Mouse (Mus musculus) embryo, embryonic 9.5 days (tissue): ENCODE results near the gene Angptl6.

ENCODE experiments used
- DNase-seq: peaks from one replicate; pipeline ENCODE4 v3.0.0-alpha.2; 2017; ENCODE audit errors: extremely low spot score

Gene Angptl6

DNA sequence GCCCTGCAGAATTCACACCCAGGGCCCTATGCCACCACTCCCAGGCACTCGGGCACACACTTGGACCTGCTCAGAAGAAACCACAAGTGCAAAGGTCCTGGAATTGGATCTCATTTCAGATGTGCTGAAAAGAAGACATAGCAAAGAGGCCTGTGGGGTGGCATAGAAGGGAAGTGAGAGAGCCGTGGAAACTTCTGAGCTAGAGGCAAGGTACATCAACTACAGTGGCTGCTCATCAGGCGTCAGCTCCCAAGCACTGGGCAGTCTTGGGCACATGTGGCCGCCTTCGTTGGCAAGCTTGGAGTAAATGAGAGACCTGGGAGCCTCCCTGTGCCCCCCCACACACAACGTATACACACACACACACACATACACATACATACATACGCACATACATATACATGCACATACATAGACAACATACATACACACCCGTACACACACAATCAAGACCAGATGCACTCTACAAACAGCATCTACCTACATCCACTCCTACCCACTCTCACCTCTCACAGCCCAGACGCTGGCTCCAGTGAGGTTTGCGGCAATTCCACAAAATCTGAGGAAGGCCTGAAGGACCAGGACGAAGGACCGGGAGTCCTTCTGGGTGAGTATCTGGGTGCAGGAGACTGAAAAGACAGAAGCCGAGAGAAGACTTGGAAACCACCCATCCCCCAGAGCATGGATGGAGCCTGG, at the start of gene Angptl6:
Gene Angptl6, minus strand, starts transcription at position 631 of the 696 bp plus-strand sequence.
- no peak for DNase-seq

DNA sequence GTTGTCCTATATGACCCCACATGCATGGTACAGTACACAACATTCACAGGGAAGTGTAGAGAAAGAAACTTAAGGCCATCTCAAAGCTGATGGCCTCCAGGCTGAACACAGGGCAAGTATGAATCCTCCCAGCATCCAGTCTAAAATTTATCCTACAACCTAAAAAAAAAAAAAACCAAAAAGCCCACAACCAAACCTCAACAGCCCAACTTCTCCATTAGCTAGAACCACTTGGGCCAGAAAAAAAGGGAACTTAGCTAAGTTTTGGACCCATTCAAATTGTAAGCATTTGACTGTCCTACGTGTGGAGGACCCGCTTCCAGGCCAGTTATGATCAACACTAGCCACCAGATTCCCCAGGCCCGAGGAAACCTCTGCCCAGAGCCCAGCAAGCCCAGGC, 43.7 kb upstream of the Angptl6 start:
- DNase-seq, result no peak

DNA sequence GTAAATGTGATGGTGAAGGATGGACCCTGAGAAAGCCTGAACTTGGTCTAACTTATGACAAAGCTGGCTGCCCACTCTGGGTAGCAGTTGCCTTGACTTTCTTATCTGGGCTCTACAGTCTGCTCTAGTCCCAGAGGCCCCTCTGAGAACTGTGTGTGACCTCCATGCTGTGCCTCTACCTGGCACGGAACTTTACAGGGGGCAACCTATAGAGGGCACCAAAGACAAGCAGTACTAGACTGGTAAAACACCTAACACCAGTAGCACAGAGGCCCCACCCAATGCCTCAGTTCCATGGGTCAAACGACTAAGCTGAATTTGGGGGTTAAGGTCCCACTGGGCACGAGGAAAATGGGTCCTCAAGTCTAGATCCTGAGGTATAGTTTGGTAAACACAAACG, 36.6 kb upstream of the Angptl6 start:
- no peak for DNase-seq

DNA sequence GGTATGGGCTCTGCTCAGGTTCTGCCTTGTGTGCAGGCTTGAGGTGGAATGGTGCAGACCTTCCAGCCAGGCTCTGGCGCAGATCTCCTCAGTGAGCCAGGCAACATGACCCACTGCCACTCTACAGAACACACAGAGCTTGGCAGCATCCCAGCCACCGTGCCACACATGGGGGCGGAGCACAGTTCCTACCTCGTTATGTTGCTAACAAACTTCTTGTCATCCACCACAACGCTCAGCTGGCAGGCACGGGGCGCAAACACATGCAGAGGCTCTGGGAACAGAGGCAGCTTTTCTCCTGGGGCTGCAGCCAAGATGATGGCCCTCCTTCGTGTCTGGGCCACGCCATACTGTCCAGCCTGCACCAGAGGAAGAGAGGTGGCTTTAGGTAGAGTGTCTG, 30.4 kb upstream of the Angptl6 start:
- DNase-seq, result no peak

DNA sequence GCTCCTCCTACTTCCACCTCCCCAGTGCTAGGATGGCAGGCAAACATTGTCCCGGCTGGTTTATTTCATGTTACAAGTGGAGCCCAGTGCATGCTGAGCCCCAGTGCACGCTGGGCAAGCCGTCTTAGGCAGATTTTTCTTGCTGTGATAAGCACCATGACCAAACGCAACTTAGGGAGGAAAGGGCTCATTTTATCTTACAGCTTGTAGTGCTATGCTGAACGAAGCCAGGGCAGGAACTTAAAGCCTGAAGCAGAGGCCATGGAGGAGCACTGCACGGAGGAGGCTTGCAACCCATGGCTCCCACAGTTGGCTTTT, 22.6 kb upstream of the Angptl6 start:
- no peak for DNase-seq

DNA sequence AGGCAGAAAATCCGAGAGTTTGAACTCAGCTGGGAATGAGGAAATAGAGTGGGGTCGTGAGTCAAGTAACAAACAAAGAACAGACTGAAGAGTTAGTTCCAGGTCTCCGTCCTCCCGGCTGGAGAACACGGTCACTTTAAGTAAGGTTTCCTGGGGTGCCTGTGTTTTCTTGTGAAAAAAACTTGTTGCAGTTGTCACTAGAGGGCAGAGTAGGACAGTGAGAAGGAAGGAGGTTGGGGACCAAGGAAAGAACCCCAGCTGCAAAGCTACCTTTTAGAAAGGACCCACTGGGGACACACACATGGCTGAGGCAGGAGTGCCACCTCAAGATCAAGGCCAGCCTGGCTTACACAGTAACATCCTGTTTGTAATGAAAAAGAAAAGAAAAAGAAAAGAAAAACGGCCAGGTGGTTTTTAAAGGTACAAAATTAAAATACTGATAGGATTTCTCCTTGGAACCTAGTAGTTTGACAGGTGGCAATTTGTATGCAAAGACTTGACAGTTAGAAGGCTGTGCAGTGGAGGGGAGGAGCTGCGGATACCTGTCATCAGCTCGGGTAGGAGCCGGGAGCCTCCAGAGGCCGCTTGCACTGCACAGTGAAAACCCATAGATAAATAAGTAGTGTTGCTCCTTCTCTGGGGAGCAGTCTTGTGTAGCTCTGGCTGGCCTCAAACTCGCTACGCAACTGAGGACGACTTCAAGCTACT, 22.1 kb upstream of the Angptl6 start:
- DNase-seq, result peak; percentile 51

DNA sequence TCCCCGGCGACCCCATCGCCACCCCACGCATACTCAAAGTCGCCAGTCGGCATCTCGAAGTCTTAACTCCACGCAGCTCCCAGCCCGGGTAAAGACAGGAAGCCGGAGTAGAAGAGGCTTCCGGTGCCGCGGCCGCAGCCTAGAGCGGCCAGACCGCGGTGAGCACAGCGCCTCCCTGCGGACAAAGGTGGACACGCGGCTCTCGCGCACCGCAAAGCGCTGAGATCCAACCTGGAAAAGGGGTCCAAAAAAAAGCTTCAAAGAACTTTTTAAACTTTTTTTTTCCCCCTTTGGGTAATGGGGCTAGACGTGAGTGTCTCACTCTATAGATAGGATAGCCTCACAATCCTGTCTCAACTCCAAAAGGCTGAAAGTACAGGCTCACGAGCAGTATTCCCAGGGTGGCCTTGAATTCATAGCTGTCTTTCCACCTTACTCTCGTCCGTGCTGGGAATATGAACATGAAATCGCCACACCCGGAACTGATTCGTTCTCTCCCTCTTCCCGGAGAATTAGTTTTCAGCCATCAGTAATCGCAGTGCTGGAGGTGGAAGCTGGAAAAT, 19.1 kb upstream of the Angptl6 start, which contains the start of gene Eif3g:
Gene Eif3g, minus strand, starts transcription at position 113 of the 563 bp plus-strand sequence.
- peak; percentile 83 for DNase-seq

DNA sequence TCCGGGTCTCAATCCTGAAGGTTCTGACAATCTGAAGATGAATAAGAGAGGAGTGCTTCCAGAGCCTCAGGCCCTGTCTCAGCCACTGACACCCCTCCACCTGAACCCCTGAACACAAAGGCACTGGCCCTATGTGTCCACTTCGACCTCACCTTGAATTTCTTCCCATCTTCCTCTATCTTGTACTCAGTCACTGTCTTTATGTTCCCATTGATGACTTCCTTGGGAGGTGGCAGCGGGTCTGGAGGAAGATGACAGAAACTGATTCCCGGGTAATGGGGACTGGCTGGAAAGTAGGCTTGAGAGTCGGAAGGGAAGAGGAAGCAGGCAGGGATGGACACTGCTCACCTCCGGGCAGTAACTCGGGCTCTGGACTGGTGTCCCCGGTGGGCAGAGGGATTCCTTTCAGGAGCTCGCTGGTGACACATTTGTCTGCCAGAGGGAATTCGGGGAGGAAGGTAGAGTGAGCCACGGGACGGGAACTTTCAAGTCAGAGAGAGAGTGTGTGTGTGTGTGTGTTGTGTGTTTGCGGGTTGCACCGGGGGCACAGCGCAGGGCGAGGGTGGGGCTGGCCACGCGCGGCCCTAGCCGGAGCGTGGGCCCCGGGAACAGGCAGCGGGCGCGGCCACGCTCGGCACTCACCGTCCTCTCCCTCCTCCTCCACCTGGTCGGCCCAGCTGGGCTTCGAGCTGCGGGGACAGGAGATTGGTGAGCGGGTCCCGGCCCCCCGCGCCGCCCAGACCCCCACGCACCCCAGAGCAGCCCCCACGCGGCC, 18.4 kb upstream of the Angptl6 start:
- no peak for DNase-seq

DNA sequence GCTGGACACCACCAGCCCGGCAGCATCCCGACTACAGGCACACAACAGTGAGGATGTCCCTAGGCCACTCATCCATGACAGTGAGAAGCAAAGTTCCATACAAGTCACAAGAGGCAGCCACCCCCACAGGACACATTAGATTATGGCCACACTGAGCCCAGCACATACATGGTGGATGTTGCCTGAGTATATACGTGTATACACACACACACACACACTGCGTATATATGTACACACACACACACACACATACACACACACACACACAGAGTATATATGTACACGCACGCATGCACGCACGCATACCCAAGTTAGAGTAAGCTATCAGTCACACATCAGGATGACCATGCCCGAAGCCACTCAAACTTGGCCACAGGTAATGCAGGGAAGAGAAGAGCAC, 15.9 kb upstream of the Angptl6 start:
- no peak for DNase-seq

DNA sequence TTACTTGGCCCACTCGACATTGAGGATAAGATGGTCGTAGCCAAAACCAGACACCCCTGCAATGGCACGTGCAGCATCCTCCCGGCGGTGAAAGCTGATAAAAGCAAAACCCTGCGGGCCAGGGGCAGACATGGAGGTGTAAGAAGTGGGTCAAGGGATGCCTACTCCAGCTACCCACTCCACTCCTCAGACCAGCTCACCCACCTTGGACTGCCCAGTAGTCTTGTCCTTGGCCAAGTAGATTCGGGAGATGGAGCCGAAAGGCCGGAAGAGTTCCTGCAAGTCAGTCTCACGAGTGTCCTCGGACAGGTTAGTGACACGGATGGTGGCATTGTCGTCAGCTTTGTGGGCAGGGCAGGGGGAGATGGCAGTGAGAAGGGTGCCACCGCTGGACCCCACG, 15.1 kb upstream of the Angptl6 start:
- no peak for DNase-seq

DNA sequence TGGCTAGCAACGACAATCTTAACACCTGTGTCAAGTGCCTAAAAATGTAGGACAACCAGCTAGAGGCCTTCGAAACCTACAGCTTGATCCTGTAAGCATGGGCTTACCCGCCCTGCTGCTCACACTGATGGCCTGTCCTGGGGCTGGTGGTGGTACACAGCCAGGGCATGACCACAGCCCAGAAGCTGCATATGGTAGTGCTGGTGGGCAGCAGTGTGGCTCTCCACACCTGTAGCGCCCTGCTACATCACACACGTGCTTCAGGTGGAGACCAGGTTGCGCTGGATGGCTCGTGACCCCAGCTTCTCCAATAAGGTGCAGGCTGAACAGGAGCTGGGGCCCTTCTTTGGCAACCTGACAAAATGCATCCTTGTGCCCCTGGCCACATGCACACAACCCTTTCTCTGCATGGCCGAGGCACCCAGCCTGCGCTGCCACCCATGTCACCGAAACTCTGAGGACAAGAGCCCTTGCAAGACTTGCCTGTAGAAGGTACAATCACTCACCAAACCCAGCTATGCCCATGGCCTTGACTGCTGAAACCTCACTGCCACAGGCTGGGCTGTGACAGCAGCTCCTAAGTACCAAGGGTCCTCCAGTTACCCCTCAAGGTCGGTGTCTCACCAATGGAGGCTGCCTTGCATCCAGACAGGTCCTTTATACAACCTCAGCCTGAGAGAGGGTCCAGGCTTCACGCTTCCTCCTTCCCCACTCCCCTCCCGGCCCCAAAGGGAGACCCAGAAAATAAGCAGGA, 14.2 kb upstream of the Angptl6 start:
- no peak for DNase-seq

DNA sequence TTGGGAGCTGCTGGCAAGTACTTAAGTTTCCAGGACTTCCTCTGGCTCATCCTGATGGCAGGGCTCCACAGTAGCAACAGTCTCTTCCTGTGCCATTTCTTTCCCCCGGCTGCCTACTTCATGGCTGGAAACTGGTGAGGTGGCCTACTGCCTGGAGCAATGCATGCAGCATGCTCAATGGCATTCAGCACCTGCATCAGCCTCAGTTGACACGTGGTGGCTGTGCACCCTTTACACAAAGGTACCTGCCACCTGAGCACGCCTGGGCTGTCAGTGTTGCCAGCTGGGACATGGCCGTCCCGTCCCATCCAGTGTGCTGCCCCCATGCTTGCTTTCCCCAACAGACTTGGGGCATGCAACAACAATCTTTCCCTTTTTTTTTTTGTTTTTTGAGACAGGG, 13.5 kb upstream of the Angptl6 start:
- no peak for DNase-seq

DNA sequence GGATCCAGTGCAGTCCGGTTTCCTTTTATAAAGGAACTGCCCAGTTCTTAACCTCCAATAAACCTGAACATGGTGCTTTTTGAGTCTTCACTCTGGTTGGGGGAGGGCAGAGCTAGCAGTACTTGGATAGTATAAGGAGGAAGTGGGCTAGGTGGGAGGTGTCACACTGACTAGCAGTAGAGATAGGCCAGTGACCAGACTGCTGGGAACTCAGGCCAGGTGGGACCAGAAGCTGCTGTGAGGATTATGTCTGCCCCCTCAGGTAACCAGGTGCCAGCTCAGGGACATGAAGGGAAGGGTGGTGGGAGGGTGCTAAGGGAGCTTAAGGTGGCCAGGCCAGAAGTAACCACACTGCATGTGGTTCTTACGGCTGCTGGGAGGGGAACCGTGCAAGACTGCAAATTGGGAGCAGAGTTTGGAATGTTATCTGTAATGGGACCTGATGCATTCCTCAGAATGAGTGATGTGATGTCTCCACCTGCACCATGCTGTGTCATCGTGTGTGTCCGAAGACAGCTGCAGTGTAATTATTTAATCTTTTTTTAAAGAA, 12.7 kb upstream of the Angptl6 start:
- no peak for DNase-seq

DNA sequence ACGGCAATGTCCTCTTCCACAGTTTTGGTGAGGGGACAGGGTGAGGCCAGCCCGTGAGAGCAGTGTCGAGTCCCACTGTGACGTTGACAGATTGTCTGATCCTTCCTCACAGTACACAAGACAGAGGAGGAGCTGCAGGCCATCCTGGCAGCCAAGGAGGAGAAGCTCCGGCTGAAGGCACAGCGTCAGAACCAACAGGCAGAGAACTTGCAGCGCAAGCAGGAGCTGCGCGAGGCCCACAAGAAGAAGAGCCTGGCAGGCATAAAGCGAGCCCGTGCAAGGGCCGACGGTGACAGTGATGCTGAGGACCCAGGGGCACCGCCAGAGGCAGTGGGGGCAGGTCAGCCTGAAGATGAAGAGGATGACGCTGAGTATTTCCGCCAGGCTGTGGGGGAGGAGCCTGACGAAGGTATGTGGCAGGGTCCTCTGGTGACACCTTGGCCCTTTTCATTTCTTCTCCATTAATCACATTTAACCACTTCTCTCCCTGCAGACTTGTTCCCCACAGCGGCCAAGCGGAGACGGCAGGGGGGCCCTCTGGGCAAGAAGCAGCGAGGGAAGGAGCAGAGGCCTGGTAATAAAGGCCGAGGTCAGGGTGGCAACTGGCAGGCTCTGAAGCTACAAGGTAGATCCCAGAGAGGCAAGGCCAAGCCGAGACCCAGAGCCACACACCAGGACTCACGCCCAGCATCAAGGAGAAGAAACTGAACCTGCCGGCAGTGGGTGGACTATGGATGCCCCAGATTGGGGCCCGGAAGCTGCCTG, 12.0 kb upstream of the Angptl6 start:
- no peak for DNase-seq

DNA sequence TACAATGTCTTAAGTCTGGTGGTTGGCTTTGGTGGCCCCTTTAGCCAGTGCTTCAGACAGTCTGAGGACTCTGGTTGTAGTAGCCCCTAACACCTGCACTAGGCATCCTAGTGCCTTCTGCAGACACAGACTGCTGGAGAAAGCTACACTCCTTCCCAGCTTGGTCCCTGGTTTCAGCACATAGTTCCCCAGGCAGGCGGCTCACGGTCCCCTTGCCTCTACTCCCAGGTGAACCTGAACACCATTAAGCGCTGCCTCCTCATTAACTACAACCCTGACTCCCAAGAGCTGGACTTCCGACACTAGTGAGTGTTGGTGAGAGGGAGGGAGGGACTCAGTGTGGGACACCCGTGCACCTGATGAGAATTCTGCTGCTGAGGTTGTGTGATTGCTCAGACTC, 10.9 kb upstream of the Angptl6 start:
- DNase-seq, result no peak

DNA sequence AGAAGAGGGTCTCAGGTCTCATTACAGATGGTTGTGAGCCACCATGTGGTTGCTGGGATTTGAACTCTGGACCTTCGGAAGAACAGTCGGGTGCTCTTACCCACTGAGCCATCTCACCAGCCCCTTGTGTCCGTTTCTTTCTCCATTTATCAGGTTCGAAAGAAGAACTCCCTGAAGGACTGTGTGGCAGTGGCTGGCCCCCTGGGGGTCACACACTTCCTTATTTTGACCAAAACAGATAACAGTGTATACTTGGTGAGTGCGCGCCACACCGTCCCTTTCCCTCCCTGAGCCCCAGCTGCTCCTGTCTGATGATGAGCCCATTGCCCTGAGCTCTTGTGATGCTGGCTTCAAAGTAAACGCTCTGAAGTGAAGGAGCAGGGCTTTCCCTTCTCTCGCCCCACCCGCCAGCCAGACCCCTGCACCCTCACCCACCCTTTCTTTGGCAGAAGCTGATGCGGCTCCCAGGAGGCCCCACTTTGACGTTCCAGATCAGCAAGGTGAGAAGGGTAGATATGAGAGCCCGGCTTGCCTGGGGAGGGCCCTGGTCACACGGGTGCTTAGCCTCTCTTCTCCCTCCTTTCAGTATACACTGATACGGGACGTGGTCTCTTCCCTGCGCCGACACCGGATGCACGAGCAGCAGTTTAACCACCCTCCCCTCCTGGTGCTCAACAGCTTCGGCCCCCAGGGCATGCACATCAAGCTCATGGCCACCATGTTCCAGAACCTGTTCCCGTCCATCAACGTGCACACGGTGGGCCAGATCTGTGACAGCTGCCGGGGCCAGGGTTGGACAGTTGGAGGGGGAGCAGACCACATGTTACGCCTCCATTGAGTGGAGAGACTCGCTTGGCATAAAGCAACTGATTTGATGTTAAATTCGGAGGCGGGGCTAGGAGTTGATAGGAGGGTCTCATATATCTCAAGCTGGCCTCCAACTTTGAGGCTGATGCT, 9.9 kb upstream of the Angptl6 start:
- no peak for DNase-seq

DNA sequence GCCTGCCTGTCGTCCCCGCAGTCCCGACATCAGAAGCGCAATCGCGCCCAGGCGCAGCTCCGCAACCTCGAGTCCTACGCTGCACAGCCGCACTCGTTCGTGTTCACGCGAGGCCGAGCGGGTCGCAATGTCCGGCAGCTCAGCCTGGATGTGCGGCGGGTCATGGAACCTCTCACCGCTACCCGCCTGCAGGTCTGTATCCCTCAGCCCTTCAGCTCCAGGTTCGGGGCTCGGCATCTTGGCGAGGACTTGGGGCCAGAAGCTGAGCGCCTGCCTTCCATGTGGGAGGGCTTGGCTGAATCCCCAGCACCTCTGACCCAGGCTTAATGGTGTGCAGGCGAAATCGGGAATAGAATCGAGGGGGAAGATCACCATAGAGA, 8.8 kb upstream of the Angptl6 start:
- no peak for DNase-seq

DNA sequence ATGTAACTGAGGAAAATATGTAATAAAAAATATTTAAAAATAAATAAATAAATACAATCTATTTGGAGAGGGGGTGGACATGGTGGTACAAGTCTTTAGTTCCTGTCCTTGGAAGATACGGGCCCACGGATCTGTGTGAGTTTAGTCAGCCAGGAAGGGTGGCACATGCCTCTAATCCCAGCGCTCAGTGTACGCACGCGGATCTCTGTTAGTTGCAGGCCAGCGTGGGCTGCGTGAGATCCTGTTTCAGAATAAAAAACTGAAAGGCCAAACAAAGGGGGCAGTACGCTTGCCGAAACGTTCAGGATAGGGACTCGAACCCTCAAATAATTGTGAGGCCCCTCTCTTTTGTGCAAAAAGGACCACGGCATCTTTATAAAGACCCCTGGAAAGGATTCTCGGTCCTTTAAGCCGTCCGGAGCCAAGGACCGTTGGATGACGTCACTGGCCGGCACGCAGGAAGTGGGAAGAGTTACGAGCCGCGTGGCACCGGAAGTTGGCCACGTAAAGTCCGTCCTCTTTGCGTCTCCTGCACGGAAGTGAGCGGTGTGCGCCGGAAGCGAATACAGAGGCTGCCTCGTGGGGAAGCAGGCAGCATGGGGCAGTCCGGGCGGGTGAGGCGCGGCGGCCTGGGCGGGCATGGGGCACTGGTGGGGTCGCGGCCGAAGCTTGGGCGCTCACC, 8.3 kb upstream of the Angptl6 start, which contains the start of gene Ppan:
Gene Ppan, plus strand, starts transcription at position 472 of the 682 bp plus-strand sequence.
- DNase-seq, result peak; percentile 92

DNA sequence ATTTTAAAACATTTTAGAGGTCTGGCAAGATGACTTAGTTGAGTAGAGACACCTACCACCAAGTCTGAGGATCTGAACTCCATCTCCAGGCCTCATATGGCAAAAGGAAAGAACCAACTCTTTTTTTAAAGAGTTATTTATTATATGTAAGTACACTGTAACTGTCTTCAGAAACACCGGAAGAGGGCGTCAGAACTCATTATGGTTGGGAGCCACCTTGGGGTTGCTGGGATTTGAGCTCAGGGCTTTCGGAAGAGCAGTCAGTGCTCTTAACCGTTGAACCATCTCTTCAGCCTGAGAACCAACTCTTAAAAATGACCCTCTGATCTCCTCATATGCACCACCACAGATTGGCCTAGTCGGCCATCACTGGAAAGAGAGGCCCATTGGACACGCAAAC, 7.7 kb upstream of the Angptl6 start:
- DNase-seq, result no peak
